Mouse (Mus musculus): ENCODE data around the gene Krt79. TPM values are rescaled to one million over a fixed set of nuclear protein-coding genes. Genes with fewer than 3 reads are reported as not detected.

Krt79 gene
- polyA plus RNA-seq, 1 experiment from 2014 or later: 0.22 TPM

- no peak overlapping the region for H3K4me2 ChIP-seq
- H3K4me3 ChIP-seq (ENCODE audit: low read depth, low read length): no peak overlapping the region
- WGBS: 64% methylated on average over 8 of the region's 8 CpGs
- H3K27me3 ChIP-seq (ENCODE audit: insufficient read depth, low read length): no peaks in the 10 kb centered on the region
- no peaks in the 10 kb centered on the region for H3K4me1 ChIP-seq (ENCODE audit: insufficient read depth)
- no peaks in the 10 kb centered on the region for H3K9me3 ChIP-seq (ENCODE audit: low read depth, low read length)
- no peak overlapping the region for H3K27ac ChIP-seq (ENCODE audit: low read depth)
- ATAC-seq (ENCODE audit: insufficient read depth) (peak; percentile 48; the same call in 1 of the 2 replicates), DNase-seq (peak; percentile 43)
- H3K36me3 ChIP-seq (ENCODE audit: insufficient read depth): no peaks in the 10 kb centered on the region
- no peak overlapping the region for H3K9ac ChIP-seq
- TF ChIP-seq CTCF (IDR thresholded peaks at IDR 0.05; ENCODE audit: low read depth): no peak
These were observed 26.7 kb upstream of the Krt79 start for GRCm38 (mm10) chr15:101966808-101967207.

GRCm38 (mm10) chr15:101958891-101959290 is 18.8 kb upstream of the Krt79 start:
- no peak overlapping the region for H3K4me2 ChIP-seq
- H3K36me3 ChIP-seq (ENCODE audit: insufficient read depth): no peaks in the 10 kb centered on the region
- no peak for TF ChIP-seq CTCF (IDR thresholded peaks at IDR 0.05; ENCODE audit: low read depth)
- DNase-seq (no peak), ATAC-seq (ENCODE audit: insufficient read depth) (no peak)
- no peaks in the 10 kb centered on the region for H3K9me3 ChIP-seq (ENCODE audit: low read depth, low read length)
- no peaks in the 10 kb centered on the region for H3K27me3 ChIP-seq (ENCODE audit: insufficient read depth, low read length)
- no peaks in the 10 kb centered on the region for H3K4me1 ChIP-seq (ENCODE audit: insufficient read depth)
- no peak overlapping the region for H3K27ac ChIP-seq (ENCODE audit: low read depth)
- H3K4me3 ChIP-seq (ENCODE audit: low read depth, low read length): no peak overlapping the region
- 80% methylated on average over 3 of the region's 3 CpGs for WGBS
- H3K9ac ChIP-seq: no peak overlapping the region

GRCm38 (mm10) chr15:101954187-101954586 is 14.1 kb upstream of the Krt79 start, which contains the start of gene Krt78:
Krt78 (minus strand) TSS chr15:101954287.
- H3K4me3 ChIP-seq (ENCODE audit: low read depth, low read length): no peak within 1 kb of the TSS
- peaks cover 4% of the 10 kb centered on the region; the same call in 1 of the 2 replicates for H3K4me1 ChIP-seq (ENCODE audit: insufficient read depth)
- no peak for TF ChIP-seq CTCF (IDR thresholded peaks at IDR 0.05; ENCODE audit: low read depth)
- no peaks in the 10 kb centered on the region for H3K9me3 ChIP-seq (ENCODE audit: low read depth, low read length)
- no peaks in the 10 kb centered on the region for H3K36me3 ChIP-seq (ENCODE audit: insufficient read depth)
- no peaks in the 10 kb centered on the region for H3K27me3 ChIP-seq (ENCODE audit: insufficient read depth, low read length)
- no peak within 1 kb of the TSS for H3K4me2 ChIP-seq
- WGBS: 81% methylated on average over 9 of the region's 9 CpGs
- H3K9ac ChIP-seq: no peak within 1 kb of the TSS
- no peak for DNase-seq
- peak within 1 kb of the TSS; percentile 75 for H3K27ac ChIP-seq (ENCODE audit: low read depth)
- ATAC-seq (ENCODE audit: insufficient read depth): no peak

GRCm38 (mm10) chr15:101952733-101953474 is 12.8 kb upstream of the Krt79 start:
- peak; percentile 49 for DNase-seq
- H3K4me1 ChIP-seq (ENCODE audit: insufficient read depth): peaks cover 4% of the 10 kb centered on the region; the same call in 1 of the 2 replicates

GRCm38 (mm10) chr15:101945430-101945829 is 5.3 kb upstream of the Krt79 start:
- TF ChIP-seq CTCF (IDR thresholded peaks at IDR 0.05; ENCODE audit: low read depth): no peak
- H3K4me2 ChIP-seq: no peak overlapping the region
- no peaks in the 10 kb centered on the region for H3K36me3 ChIP-seq (ENCODE audit: insufficient read depth)
- peak; percentile 33 for DNase-seq
- no peaks in the 10 kb centered on the region for H3K9me3 ChIP-seq (ENCODE audit: low read depth, low read length)
- H3K27me3 ChIP-seq (ENCODE audit: insufficient read depth, low read length): no peaks in the 10 kb centered on the region
- no peak overlapping the region for H3K9ac ChIP-seq
- no peak overlapping the region for H3K4me3 ChIP-seq (ENCODE audit: low read depth, low read length)
- H3K27ac ChIP-seq (ENCODE audit: low read depth): no peak overlapping the region
- peak; percentile 54; the same call in 1 of the 2 replicates for ATAC-seq (ENCODE audit: insufficient read depth)
- WGBS: 76% methylated on average over 1 of the region's 1 CpGs
- no peaks in the 10 kb centered on the region for H3K4me1 ChIP-seq (ENCODE audit: insufficient read depth)

More at GRCm38 (mm10) chr15:101952733-101953474, 12.8 kb upstream of the Krt79 start:
- H3K4me2 ChIP-seq: no peak overlapping the region
- 72% methylated on average over 7 of the region's 7 CpGs for WGBS
- no peak overlapping the region for H3K4me3 ChIP-seq (ENCODE audit: low read depth, low read length)
- no peak for TF ChIP-seq CTCF (IDR thresholded peaks at IDR 0.05; ENCODE audit: low read depth)
- H3K27me3 ChIP-seq (ENCODE audit: insufficient read depth, low read length): no peaks in the 10 kb centered on the region
- no peaks in the 10 kb centered on the region for H3K9me3 ChIP-seq (ENCODE audit: low read depth, low read length)
- H3K9ac ChIP-seq: no peak overlapping the region
- no peak for ATAC-seq (ENCODE audit: insufficient read depth)
- peak overlapping the region; percentile 75 for H3K27ac ChIP-seq (ENCODE audit: low read depth)
- no peaks in the 10 kb centered on the region for H3K36me3 ChIP-seq (ENCODE audit: insufficient read depth)

GRCm38 (mm10) chr15:101941948-101942347 is 1.8 kb upstream of the Krt79 start:
- DNase-seq (no peak), ATAC-seq (ENCODE audit: insufficient read depth) (no peak)
- no peak overlapping the region for H3K4me3 ChIP-seq (ENCODE audit: low read depth, low read length)
- no peak overlapping the region for H3K9ac ChIP-seq
- no peaks in the 10 kb centered on the region for H3K27me3 ChIP-seq (ENCODE audit: insufficient read depth, low read length)
- no peak overlapping the region for H3K27ac ChIP-seq (ENCODE audit: low read depth)
- no peak for TF ChIP-seq CTCF (IDR thresholded peaks at IDR 0.05; ENCODE audit: low read depth)
- H3K36me3 ChIP-seq (ENCODE audit: insufficient read depth): no peaks in the 10 kb centered on the region
- H3K9me3 ChIP-seq (ENCODE audit: low read depth, low read length): no peaks in the 10 kb centered on the region
- WGBS: 29% methylated on average over 8 of the region's 8 CpGs
- no peaks in the 10 kb centered on the region for H3K4me1 ChIP-seq (ENCODE audit: insufficient read depth)
- no peak overlapping the region for H3K4me2 ChIP-seq

GRCm38 (mm10) chr15:101938600-101939308 is 1.4 kb downstream of the Krt79 start:
- no peak overlapping the region for H3K4me2 ChIP-seq
- ATAC-seq (ENCODE audit: insufficient read depth) (no peak), DNase-seq (peak; percentile 37)
- no peak overlapping the region for H3K27ac ChIP-seq (ENCODE audit: low read depth)
- 74% methylated on average over 9 of the region's 9 CpGs for WGBS
- H3K36me3 ChIP-seq (ENCODE audit: insufficient read depth): no peaks in the 10 kb centered on the region
- H3K9me3 ChIP-seq (ENCODE audit: low read depth, low read length): no peaks in the 10 kb centered on the region
- no peaks in the 10 kb centered on the region for H3K27me3 ChIP-seq (ENCODE audit: insufficient read depth, low read length)
- TF ChIP-seq CTCF (IDR thresholded peaks at IDR 0.05; ENCODE audit: low read depth): no peak
- H3K4me3 ChIP-seq (ENCODE audit: low read depth, low read length): no peak overlapping the region
- no peaks in the 10 kb centered on the region for H3K4me1 ChIP-seq (ENCODE audit: insufficient read depth)
- H3K9ac ChIP-seq: no peak overlapping the region

Data from lung, embryonic 14.5 days (tissue).